Comparison of ENCODE assay signal across 24 mouse cellular contexts in the genomic region with DNA sequence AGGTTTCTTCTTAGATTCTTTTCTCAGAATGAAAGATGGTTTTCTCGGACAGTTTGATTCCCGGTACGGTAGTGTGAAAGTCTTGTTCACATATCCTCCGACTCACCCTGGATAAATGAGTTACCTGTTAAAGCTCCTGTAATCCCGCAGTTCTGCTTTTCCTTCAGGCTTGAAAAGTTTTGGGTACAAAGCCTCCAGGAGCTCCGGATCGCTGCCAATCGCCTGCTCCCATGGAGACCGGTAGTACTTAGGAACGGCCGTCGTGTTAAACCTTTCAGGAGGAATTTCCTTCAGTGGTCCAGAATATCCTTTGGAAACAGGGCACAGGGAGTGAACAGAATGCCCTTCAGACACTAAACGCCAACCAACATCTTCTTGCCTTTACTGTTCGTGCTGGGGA. TPM values are rescaled to one million over a fixed set of nuclear protein-coding genes. Genes with fewer than 3 reads are reported as not detected.
"Had no signal": no experiment of that assay in that cellular context is flagged by ENCODE, and none has a peak within 500 bp of the region (broad histone marks: within the 10 kb centered on the region; RNA-seq: fewer than 3 reads in every experiment).

No protein-coding gene starts in this region.

- H3K27ac ChIP-seq: layer of hippocampus, adult 2 months; limb, embryonic 10.5 days; limb, embryonic 13.5 days; liver, embryonic 12.5 days; liver, embryonic 15.5 days; lung, embryonic 15.5 days; midbrain, embryonic 10.5 days; midbrain, embryonic 13.5 days; stomach, postnatal 0 days had no signal

- H3K9ac ChIP-seq: limb, embryonic 13.5 days; liver, embryonic 12.5 days; liver, embryonic 15.5 days; lung, embryonic 15.5 days; midbrain, embryonic 13.5 days had no signal

- DNase-seq: layer of hippocampus, adult 9-11 months; liver; lung, adult 18-20 months; lung, postnatal 10 days; lung, postnatal 36 days; right cerebral cortex, postnatal 4 days; thymus, adult 2 months; thymus, postnatal 25 days had no signal

- H3K9me3 ChIP-seq: limb, embryonic 10.5 days; limb, embryonic 13.5 days; liver, embryonic 12.5 days; liver, embryonic 15.5 days; lung, embryonic 15.5 days; megakaryocyte, embryonic 14.5 days; midbrain, embryonic 10.5 days; midbrain, embryonic 13.5 days had no signal

- H3K27me3 ChIP-seq: limb, embryonic 13.5 days; liver, embryonic 12.5 days; liver, embryonic 15.5 days; lung, embryonic 15.5 days; megakaryocyte, embryonic 14.5 days; midbrain, embryonic 13.5 days had no signal

- H3K4me3 ChIP-seq: layer of hippocampus, adult 2 months; limb, embryonic 10.5 days; limb, embryonic 13.5 days; liver, embryonic 12.5 days; liver, embryonic 15.5 days; lung, embryonic 15.5 days; megakaryocyte, embryonic 14.5 days; midbrain, embryonic 10.5 days; midbrain, embryonic 13.5 days; myocyte had no signal

- H3K4me2 ChIP-seq: limb, embryonic 13.5 days; liver, embryonic 12.5 days; liver, embryonic 15.5 days; lung, embryonic 15.5 days; midbrain, embryonic 13.5 days had no signal

- ATAC-seq: intestine, postnatal 0 days; liver, embryonic 12.5 days; midbrain, embryonic 13.5 days; midbrain, embryonic 16.5 days had no signal

- H3K36me3 ChIP-seq: limb, embryonic 10.5 days; limb, embryonic 13.5 days; liver, embryonic 12.5 days; liver, embryonic 15.5 days; lung, embryonic 15.5 days; midbrain, embryonic 10.5 days; midbrain, embryonic 13.5 days had no signal

- H3K4me1 ChIP-seq: limb, embryonic 10.5 days; limb, embryonic 13.5 days; liver, embryonic 12.5 days; liver, embryonic 15.5 days; lung, embryonic 15.5 days; megakaryocyte, embryonic 14.5 days; midbrain, embryonic 10.5 days; midbrain, embryonic 13.5 days had no signal

RNA-seq across cellular contexts. Expression of gene Myoz2, which starts 21.3 kb away (rescaled TPM):
- total RNA-seq: monocyte, adult 5-6 weeks had no signal
- polyA plus RNA-seq: intestine, embryonic 14.5 days; large intestine, adult 2 months; midbrain, embryonic 10.5 days; midbrain, embryonic 13.5 days; midbrain, embryonic 16.5 days had no signal
